Mouse (Mus musculus) G1E (cell line): Measurements from ENCODE around the gene Mmrn1. TPM values are rescaled to one million over a fixed set of nuclear protein-coding genes. Genes with fewer than 3 reads are reported as not detected.

Source experiments
- ATAC-seq: 2 replicates; pipeline ENCODE4 v1.8.0; 2016; ENCODE audit warnings: mild to moderate bottlenecking; ENCODE audit not compliant: insufficient number of reproducible peaks, poor library complexity, low FRiP score, severe bottlenecking; ENCODE audit errors: extremely low read depth
- DNase-seq: peaks from one replicate; pipeline ENCODE4 v3.0.0; 2012; ENCODE audit warnings: low spot score
- H3K27me3 ChIP-seq: 2 replicates; pipeline ENCODE4 v1.6.1; 2012; ENCODE audit warnings: mild to moderate bottlenecking, low read length, inconsistent platforms; ENCODE audit not compliant: insufficient read depth
- H3K36me3 ChIP-seq: replicated peaks from 2 replicates; pipeline ENCODE3; 2012; ENCODE audit warnings: mild to moderate bottlenecking, inconsistent platforms
- H3K4me1 ChIP-seq: 2 replicates; pipeline ENCODE4 v1.6.1; 2012; ENCODE audit warnings: low read depth, low read length, inconsistent platforms, mixed read lengths; ENCODE audit not compliant: insufficient read depth
- H3K4me3 ChIP-seq: 2 replicates; pipeline ENCODE4 v1.5.1; 2012; ENCODE audit warnings: low read depth, mild to moderate bottlenecking, inconsistent platforms, low read length, moderate library complexity, mixed read lengths
- H3K9me3 ChIP-seq: replicated peaks from 2 replicates; pipeline ENCODE4 v1.6.1; 2012; ENCODE audit warnings: inconsistent platforms
- CTCF ChIP-seq: IDR thresholded peaks from 2 replicates; pipeline ENCODE4 v1.5.1; 2012; ENCODE audit warnings: low read depth, low read length, inconsistent platforms, mixed read lengths
- GATA1 ChIP-seq: IDR thresholded peaks from 2 replicates; pipeline ENCODE4 v1.6.1; 2012; ENCODE audit warnings: borderline replicate concordance, low read length, inconsistent platforms, mixed read lengths
- GATA2 ChIP-seq: IDR thresholded peaks from 2 replicates; pipeline ENCODE4 v1.6.1; 2012; ENCODE audit warnings: low read depth, low read length, inconsistent platforms, borderline replicate concordance
- POLR2AphosphoS5 ChIP-seq: IDR thresholded peaks from 2 replicates; pipeline ENCODE4 v1.6.1; 2012; ENCODE audit warnings: low read depth, low read length, inconsistent platforms; ENCODE audit not compliant: insufficient replicate concordance
- TAL1 ChIP-seq: conservative IDR thresholded peaks from 2 replicates; pipeline ENCODE4 v1.6.1; 2012; ENCODE audit warnings: low read depth, low read length, inconsistent platforms, mixed read lengths
- polyA plus RNA-seq: library from polyadenylated mRNA; stranded (reverse); fragments of >175 nt; gene quantifications from 2 replicates; pipeline ENCODE4 v1.2.3, GENCODE M21; 2012
- total RNA-seq, 2 experiments: library from RNA; stranded (forward) in 1 of 2; stranded (reverse) in 1 of 2; fragments of 200-1000 nt in 1 of 2; fragments of >200 nt in 1 of 2; fragmentation: Nextera tagmentation in 1 of 2; gene quantifications; 2 replicates each; pipeline ENCODE4 v1.2.3; 2014 to 2017

Mmrn1 gene
- total and polyA plus RNA-seq, 3 experiments: 0.11 TPM; not detected in 2

DNA sequence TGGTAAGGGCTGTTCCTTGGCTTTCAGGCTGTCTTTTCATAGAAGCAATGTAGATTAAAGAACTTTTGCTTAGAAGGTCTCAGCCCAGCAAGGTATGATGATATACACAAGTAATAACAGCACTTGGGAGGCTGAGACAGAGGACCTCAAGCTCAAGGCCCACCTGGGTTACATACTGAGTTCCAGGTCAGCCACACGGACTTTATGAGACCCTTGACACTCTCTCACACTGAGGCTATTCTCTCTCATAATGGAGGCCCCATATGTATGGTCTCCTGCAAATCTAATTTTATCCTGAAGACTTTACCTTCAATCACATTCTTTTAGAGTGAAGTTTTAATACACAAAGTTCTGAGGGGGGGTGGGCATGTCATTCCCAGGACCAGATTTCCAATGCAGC is 71.6 kb downstream of the Mmrn1 start:
- ATAC-seq (no peak), DNase-seq (no peak)
- Histone ChIP-seq H3K27me3 (no peaks in the 10 kb centered on the region), H3K4me3 (no peak overlapping the region), H3K4me1 (no peaks in the 10 kb centered on the region), H3K36me3 (no peaks in the 10 kb centered on the region), H3K9me3 (no peaks in the 10 kb centered on the region)
- no peak for TF ChIP-seq CTCF
- no peak for TF ChIP-seq TAL1
- TF ChIP-seq GATA2: no peak
- TF ChIP-seq GATA1: no peak
- no peak for TF ChIP-seq POLR2AphosphoS5

DNA sequence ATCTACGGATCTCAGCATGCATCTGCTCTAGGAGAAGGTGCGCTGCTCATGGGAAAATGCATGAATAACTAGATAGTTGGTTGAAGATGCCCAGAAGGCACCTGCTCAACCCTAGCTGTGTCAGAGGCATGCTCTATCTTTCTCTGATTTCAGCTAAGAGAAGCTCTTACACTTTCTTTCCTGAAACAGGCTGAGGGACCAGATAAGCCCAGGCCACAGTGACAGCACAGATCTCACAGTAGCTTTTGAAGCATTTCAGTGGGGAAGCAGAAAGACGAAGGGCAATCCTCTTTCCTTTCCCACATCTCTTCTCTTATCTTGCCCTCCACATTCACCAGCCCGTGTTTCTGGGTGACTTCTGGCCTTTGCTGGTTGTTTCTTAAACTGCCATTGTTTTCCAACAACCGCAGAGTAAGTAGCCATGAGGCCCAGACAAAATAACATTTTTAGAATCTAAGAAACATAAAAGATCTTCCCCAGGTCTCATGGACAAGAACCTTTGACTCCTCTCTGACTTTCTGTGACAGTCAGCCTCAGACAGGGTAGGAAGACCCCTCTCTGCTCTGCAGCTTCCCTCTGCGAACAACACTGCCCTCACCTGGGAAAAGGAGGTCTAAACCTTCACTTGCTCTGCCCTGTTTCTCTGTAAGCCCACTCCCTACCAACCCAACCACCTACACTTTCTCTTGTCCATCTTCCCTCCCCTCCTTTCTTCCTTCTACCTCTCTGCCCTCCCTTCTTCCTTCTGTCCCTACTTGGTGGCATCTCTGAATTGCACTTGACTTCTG is 76.4 kb downstream of the Mmrn1 start:
- TF ChIP-seq POLR2AphosphoS5: no peak
- TF ChIP-seq GATA2: no peak
- TF ChIP-seq TAL1: 0 out of 2 replicates have a peak, but pooled peaks have one; percentile 28
- no peak for TF ChIP-seq CTCF
- no peak for TF ChIP-seq GATA1
- H3K4me1 ChIP-seq: no peaks in the 10 kb centered on the region
- ATAC-seq (peak; percentile 85), DNase-seq (no peak)
- H3K9me3 ChIP-seq: no peaks in the 10 kb centered on the region
- no peak overlapping the region for H3K4me3 ChIP-seq
- no peaks in the 10 kb centered on the region for H3K27me3 ChIP-seq
- no peaks in the 10 kb centered on the region for H3K36me3 ChIP-seq

DNA sequence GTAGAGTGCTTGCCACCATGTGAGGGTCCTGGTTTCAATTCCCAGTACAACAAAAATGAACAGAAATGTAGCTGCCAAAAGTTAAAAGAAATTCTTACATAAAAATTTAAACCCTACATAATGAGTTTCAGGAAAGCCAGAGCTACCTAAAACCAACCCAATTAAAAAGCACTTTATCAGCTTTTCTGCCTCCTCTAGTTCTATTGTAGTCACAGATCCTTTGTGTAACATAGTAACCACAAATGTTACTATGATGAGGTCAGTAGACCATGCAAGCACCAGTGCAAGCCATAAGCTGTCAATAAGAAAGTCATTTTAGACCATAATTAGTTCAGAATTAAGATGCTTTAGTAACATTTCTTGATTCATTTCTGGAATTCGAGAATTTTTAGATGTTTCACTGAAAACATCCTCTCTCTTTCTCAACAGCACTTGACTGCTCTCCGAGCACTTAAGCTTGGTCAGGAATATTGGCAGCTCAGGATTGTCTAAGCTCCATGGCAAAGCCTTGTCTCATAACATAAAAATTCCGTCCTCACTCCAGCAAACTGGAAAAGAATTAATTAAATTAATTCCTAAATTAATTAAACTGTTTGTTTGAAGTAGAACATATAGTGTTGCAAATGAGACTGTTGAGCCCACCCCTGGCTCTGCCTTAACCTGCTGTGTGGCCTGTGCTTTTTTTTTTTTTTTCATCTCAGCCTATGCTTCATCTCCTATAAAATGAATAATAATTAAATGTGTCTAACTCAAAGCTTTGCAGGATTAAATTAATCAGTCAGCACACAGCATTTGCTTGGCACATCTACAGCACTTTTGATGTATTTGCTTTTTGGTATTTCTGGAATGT is 79.4 kb downstream of the Mmrn1 start:
- Histone ChIP-seq H3K4me1 (no peaks in the 10 kb centered on the region), H3K4me3 (no peak overlapping the region), H3K27me3 (no peaks in the 10 kb centered on the region), H3K36me3 (no peaks in the 10 kb centered on the region), H3K9me3 (no peaks in the 10 kb centered on the region)
- ATAC-seq (no peak), DNase-seq (no peak)
- no peak for TF ChIP-seq GATA1
- no peak for TF ChIP-seq TAL1
- TF ChIP-seq CTCF: no peak
- TF ChIP-seq GATA2: no peak
- no peak for TF ChIP-seq POLR2AphosphoS5

DNA sequence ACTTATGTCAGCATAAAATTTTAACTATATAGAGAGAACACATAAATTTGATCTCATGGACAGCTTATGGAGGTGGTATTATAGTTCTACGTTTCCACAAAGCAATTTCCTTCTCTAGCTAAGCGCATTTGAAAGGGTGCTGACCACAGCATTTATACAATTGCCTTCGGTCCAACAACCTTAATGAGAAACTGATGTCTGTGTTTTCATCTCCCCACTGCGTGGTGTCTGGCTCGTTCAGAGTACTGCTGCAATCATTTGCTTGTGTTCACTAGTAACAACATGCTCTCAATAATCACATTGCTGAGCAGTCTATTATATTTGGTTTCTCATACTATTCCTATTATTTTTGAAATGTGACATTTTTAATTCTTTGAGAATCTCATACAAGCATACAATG is 89.0 kb downstream of the Mmrn1 start:
- DNase-seq: no peak

DNA sequence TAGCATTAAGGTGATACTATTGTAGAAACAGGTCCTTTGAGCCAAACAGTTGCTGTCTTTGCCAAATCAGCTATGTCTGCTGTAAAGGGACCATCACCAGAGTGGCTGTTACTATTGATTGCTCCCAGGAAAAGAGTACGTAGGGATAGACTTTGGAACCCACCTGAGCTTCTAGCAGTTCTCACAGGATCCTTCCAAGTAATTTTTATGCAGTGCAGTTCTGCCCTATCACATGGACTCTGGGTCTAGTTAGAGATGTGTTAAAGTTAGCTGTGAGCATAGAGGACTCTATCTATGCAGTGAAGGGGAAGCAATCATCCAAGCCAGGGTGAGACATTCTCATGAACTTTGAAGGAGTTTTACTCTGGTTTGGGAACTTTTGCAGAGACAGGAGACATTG is 94.9 kb downstream of the Mmrn1 start:
- TF ChIP-seq GATA1 (no peak), POLR2AphosphoS5 (no peak), TAL1 (no peak), CTCF (no peak), GATA2 (no peak)
- Histone ChIP-seq H3K4me1 (no peaks in the 10 kb centered on the region), H3K27me3 (peaks cover 3% of the 10 kb centered on the region; the same call in 1 of the 2 replicates), H3K4me3 (no peak overlapping the region), H3K36me3 (no peaks in the 10 kb centered on the region), H3K9me3 (no peaks in the 10 kb centered on the region)
- DNase-seq (no peak), ATAC-seq (no peak)

More for the DNA sequence above, 89.0 kb downstream of the Mmrn1 start:
- Histone ChIP-seq H3K27me3 (peaks cover 3% of the 10 kb centered on the region; the same call in 1 of the 2 replicates), H3K4me3 (no peak overlapping the region), H3K36me3 (no peaks in the 10 kb centered on the region), H3K4me1 (no peaks in the 10 kb centered on the region), H3K9me3 (no peaks in the 10 kb centered on the region)
- TF ChIP-seq TAL1 (no peak), GATA2 (no peak), CTCF (no peak), POLR2AphosphoS5 (no peak), GATA1 (no peak)
- ATAC-seq: no peak

DNA sequence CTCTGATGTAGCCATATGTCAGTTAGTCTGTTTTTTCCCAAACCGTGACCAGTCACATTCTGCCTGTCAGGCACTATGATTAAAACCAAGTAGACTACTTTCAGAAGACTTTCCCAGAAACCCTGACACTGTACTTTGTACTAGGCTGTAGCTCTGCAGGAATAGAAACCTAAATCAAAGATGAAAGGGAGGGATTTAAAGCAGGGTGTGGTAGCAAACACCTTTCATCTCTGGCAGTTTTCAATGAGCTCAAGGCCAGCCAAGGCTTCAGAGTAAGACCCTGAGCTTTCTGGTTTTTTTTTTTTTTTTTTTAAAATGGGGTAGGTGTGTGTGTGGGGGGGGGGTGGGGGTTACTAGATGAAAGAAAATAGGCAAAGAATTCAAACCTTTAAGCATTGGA is 96.2 kb downstream of the Mmrn1 start:
- Histone ChIP-seq H3K4me1 (no peaks in the 10 kb centered on the region), H3K27me3 (peaks cover 3% of the 10 kb centered on the region; the same call in 1 of the 2 replicates), H3K9me3 (no peaks in the 10 kb centered on the region), H3K4me3 (no peak overlapping the region), H3K36me3 (no peaks in the 10 kb centered on the region)
- DNase-seq (no peak), ATAC-seq (no peak)
- TF ChIP-seq CTCF: no peak
- no peak for TF ChIP-seq GATA1
- TF ChIP-seq TAL1: no peak
- TF ChIP-seq GATA2: no peak
- TF ChIP-seq POLR2AphosphoS5: no peak
